Mouse (Mus musculus) ovary, adult 2 months (tissue): ENCODE data around the gene Dock4. TPM values are rescaled to one million over a fixed set of nuclear protein-coding genes. Genes with fewer than 3 reads are reported as not detected.

ENCODE experiments used
- polyA plus RNA-seq: library from polyadenylated mRNA; depleted of rRNA; stranded (reverse); fragments of >200 nt; gene quantifications from 2 replicates; pipeline ENCODE4 v1.2.3, GENCODE M21; 2012; rRNA removed

Dock4 gene
- 13.5 and 14.7 TPM in 2 replicates for polyA plus RNA-seq

DNA sequence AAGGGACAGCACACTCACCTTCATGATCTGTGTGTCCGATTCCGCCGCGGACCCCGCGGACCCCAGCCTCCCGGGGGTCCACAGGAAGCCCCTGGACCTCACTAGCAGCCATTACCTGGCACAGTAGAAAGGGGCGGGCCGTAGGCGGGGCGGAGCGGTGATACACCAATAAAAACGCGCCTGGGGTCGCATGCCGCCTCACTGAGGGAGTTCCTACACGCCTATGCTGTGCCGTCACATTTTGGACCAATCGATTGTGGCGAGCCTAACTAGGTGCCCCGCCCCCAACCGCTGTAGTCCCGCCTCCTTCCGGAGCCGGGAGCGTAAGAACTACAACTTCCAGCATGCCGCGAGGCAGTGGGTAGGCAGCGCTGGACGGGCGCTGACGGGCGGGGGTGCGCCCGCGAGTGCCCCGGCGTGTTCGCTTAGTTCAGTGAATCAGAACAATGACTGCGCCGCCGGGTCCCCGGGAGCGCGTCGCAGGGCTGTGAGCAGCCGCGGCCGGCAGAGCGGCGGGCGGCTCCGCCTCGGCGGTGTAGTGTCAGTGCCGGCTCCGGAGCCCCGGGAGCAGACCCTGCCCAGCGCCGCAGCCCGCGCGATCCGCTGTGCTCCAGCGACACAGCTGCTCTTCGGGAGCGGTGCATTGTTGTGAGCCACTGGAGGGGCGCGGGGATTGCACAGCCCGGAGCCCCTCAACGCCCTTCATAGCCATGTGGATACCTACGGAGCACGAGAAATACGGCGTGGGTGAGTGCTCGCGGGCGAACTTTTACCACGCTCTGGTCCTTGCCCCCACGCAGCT lies at the start of gene Dock4, which contains the start of gene Zfp277:
Gene Dock4, plus strand, starts transcription at position 305 of the 802 bp plus-strand sequence.
Gene Zfp277, minus strand, starts transcription at position 255 of the 802 bp plus-strand sequence.

Other genes with a start within 250 kb of the Dock4 start
- not detected in 2 replicates for gene Lsmem1, start 246.5 kb upstream of the Dock4 start, polyA plus RNA-seq
- gene Ifrd1, start 197.4 kb upstream of the Dock4 start, polyA plus RNA-seq = 33.3 and 36.9 TPM in 2 replicates
- 4.2 and 8.0 TPM in 2 replicates for gene Zfp277, start 50 bp upstream of the Dock4 start, polyA plus RNA-seq